Mouse (Mus musculus) bone marrow, adult 2 months (tissue): ENCODE data around the gene Zfand3. TPM values are rescaled to one million over a fixed set of nuclear protein-coding genes. Genes with fewer than 3 reads are reported as not detected.
A peak's percentile ranks its signal among the peaks of the same experiment; 100 is the strongest.

Experiments used
- H3K27ac ChIP-seq: fragments of 200-500 bp; 2 replicates; pipeline ENCODE4 v1.5.1; 2012; ENCODE audit warnings: low read depth, mild to moderate bottlenecking, control low read depth, inconsistent platforms, low read length; ENCODE audit not compliant: control insufficient read depth, poor library complexity, insufficient read depth
- H3K4me1 ChIP-seq: fragments of 200-500 bp; 2 replicates; pipeline ENCODE4 v1.6.1; 2011; ENCODE audit warnings: low read length; ENCODE audit not compliant: control insufficient read depth, insufficient read depth
- H3K4me3 ChIP-seq: fragments of 200-500 bp; replicated peaks from 2 replicates; pipeline ENCODE3; 2011; ENCODE audit warnings: mild to moderate bottlenecking, low read depth, low read length, control low read depth; ENCODE audit not compliant: control insufficient read depth
- CTCF ChIP-seq: fragments of 200-500 bp; IDR thresholded peaks from 2 replicates; pipeline ENCODE4 v1.5.1; 2011; ENCODE audit warnings: low read length, control low read depth; ENCODE audit not compliant: control insufficient read depth, insufficient read depth
- POLR2A ChIP-seq: fragments of 200-500 bp; IDR thresholded peaks from 2 replicates; pipeline ENCODE4 v1.6.1; 2011; ENCODE audit warnings: low read depth, mild to moderate bottlenecking, control low read depth, low read length, borderline replicate concordance; ENCODE audit not compliant: control insufficient read depth
- WGBS: fragments of 180-500 bp; shearing (Covaris S2); methylation state at CpG from one replicate; pipeline ENCODE4 v1.1.7; 2018; 5-methylcytosine and 5-hydroxymethylcytosine counted together
- polyA plus RNA-seq: library from polyadenylated mRNA; stranded (reverse); fragments of >200 nt; gene quantifications from 2 replicates; pipeline ENCODE4 v1.2.4, GENCODE M21; 2011; ENCODE audit warnings: low replicate concordance; ENCODE audit not compliant: missing spikeins, insufficient read depth, insufficient read length

Zfand3 gene
- polyA plus RNA-seq, 1 experiment: 46.6 TPM

DNA sequence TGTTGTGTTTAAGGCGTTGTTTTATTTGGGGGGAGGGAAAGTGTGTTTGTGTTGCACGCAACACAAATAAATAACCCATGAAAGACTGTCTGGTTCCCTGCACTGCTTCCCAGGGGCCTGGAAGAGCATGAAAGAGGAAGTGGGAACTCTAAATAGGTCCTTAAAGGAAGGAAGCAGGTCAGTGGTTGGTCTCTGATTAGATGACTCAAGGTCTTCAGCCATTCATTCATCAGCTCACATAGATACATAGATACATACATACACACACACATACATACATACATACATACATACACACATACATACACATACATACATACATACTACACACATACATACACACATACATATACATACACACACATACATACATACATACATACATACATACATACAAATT lies 13.7 kb upstream of the Zfand3 start:
- H3K27ac ChIP-seq: no peak overlapping the region
- no peaks in the 10 kb centered on the region; the same call in 1 of the 2 replicates for H3K4me1 ChIP-seq
- no peak overlapping the region for H3K4me3 ChIP-seq
- 67% methylated on average over 2 of the region's 2 CpGs for WGBS
- TF ChIP-seq CTCF (no peak), POLR2A (no peak)

DNA sequence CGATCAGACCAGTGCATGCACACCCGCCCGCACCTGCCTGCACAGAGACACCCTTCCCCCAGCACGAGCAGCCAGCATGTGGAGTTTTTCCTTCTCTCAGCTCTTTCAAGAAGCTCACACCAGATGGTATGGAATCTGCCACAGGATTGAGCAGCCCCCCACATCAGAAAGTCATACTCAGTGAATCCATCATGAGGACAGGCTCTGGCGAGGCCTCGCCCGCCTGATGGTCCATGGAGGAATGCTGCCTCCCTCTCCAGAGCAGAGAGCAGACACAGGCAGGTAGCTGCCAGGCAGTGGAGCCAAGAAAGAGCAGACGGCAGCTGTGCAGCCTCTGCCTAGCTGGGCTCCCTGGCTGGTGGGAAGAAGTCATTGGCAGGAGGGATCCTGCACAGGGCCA lies 11.0 kb upstream of the Zfand3 start:
- Histone ChIP-seq H3K4me1 (no peaks in the 10 kb centered on the region; the same call in 1 of the 2 replicates), H3K4me3 (no peak overlapping the region), H3K27ac (no peak overlapping the region)
- WGBS: 86% methylated on average over 8 of the region's 8 CpGs
- TF ChIP-seq POLR2A: no peak
- TF ChIP-seq CTCF: no peak

DNA sequence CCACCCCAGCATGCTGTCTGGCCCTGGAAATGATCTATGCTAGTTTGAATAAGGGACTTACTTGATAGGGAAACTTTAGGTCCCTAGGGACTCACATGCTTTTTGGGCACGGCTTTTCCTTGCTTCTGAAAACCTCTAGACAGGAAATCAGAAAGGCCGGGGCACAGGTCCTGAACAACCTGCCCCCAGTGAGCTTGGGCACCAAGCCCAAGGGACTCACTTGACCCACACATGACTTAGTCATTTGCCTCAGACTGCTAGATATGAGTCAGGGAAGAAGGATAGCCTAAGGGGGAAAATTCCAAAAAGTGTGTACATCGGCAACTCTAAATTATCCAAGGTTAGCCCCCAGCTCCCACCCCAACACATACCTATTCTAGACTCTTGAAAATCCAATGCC lies 10.5 kb upstream of the Zfand3 start:
- no peak overlapping the region for H3K4me3 ChIP-seq
- H3K27ac ChIP-seq: no peak overlapping the region
- TF ChIP-seq CTCF: no peak
- H3K4me1 ChIP-seq: no peaks in the 10 kb centered on the region; the same call in 1 of the 2 replicates
- WGBS: 71% methylated on average over 3 of the region's 3 CpGs

DNA sequence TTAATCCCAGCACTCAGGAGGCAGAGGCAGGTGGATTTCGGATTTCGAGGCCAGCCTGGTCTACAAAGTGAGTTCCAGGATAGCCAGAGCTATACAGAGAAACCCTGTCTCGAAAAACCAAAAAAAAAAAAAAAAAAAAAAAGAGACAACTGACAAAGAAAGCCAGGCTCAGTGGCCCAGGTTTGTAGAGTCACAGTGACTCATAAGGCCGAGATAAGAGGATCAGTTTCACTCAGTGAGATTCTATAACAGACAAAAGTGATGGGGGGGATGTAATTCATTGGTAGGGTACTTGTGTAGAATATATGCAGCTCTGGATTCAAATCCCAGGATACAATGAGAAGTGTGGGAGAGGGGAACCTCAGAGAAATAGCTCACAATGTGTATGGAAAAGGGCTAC lies 10.1 kb upstream of the Zfand3 start:
- no peaks in the 10 kb centered on the region; the same call in 1 of the 2 replicates for H3K4me1 ChIP-seq
- WGBS: 67% methylated on average over 4 of the region's 4 CpGs
- H3K4me3 ChIP-seq: no peak overlapping the region
- TF ChIP-seq CTCF: no peak
- TF ChIP-seq POLR2A: no peak
- H3K27ac ChIP-seq: no peak overlapping the region

DNA sequence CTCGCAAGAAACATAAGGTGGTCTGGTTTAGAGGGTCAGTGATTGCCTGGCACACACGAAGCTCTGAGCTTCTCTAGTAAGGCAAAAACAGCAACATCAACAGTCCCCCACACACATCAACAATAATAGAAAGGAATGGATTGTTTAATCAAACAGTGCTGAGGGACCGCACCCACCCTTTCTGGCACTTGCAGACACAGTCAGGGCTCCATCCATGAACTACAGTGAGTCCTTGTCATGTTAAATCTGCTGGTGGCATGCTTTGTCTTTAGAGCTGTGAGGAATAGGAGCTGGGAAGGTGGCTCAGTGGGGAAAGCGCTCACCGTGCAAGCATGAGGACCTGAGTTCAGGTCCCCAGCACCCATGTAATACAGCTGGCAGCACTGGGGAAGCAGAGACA lies 8.5 kb upstream of the Zfand3 start:
- Histone ChIP-seq H3K4me3 (no peak overlapping the region), H3K4me1 (no peaks in the 10 kb centered on the region; the same call in 1 of the 2 replicates), H3K27ac (no peak overlapping the region)
- TF ChIP-seq POLR2A (no peak), CTCF (no peak)
- 83% methylated on average over 5 of the region's 5 CpGs for WGBS

DNA sequence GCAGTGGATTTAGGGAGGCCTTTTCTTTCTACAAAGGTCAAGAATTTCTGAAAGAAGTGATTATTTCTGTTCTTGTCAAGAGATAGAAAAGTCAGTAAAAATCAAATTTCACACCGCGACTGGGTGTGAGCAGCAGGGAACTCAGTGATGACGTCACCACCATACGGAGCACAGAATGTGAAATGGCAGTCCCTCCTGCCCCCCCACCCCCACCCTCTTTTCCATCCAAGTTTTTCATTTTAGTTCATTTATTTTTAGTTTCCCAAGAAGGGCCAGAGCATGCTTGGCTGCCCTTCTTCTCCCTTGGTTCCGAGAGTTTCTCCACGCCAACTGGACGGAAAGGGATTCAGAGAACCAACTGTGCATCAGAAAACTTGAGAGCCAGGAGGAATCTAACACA lies 6.8 kb upstream of the Zfand3 start:
- Histone ChIP-seq H3K27ac (no peak overlapping the region), H3K4me3 (no peak overlapping the region), H3K4me1 (no peaks in the 10 kb centered on the region)
- WGBS: 85% methylated on average over 7 of the region's 7 CpGs
- no peak for TF ChIP-seq POLR2A
- no peak for TF ChIP-seq CTCF

DNA sequence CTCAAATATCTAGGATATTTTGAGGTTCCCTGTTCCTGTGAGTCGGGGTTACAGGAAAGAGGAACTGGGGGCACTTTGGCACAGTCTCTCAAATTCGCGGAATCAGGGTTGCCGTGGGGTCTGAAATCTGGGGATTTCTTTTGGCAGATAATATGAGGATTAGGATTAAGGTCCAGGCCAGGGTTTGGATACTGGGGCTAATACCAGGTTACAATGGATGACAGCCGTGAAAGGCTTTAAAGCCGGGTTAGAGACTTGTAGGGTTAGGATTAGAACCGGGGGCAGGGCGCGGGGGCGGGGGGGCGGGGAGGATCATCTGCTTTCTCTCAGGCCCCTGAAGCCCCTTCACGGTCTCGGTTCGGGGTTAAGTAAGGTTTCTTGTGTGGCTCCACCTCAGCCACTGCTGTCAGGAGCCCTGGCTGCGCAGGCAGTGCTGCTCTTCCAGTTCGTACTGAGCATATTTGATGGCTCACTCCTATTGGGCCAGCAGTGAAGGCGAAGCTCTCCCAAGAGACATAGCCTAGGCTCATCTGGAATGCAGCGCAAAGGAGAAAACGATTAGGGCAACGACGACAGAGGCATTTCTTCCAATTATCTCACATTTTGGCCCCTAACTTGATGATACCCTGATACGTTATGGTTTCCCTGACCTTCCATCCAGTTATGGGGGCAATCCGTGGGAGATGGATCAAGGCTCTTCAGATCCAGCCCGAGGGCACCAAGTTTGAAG lies 5.8 kb upstream of the Zfand3 start:
- WGBS: 78% methylated on average over 24 of the region's 24 CpGs
- no peak overlapping the region for H3K27ac ChIP-seq
- no peak for TF ChIP-seq POLR2A
- TF ChIP-seq CTCF: no peak
- H3K4me3 ChIP-seq: no peak overlapping the region
- H3K4me1 ChIP-seq: no peaks in the 10 kb centered on the region

DNA sequence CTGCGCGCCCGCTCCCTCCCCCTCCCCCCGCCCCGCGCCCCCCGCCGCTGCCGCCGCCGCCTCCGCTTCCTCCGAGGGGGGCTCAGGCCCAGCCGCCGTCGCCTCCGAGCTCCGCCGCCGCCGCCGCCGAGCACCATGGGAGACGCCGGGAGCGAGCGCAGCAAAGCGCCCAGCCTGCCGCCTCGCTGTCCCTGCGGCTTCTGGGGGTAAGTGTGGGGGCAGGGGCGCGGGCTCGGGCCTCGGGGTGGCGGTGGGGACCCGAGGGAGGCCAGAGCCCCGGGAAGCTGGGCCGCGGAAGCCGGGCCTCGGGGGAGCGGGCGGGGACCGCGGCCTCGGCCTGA lies 540 bp downstream of the Zfand3 start:
- WGBS: under 1% methylated on average over 41 of the region's 47 CpGs
- Histone ChIP-seq H3K4me1 (peaks cover 4% of the 10 kb centered on the region; the same call in 1 of the 2 replicates), H3K27ac (peak overlapping the region; percentile 86; the same call in 1 of the 2 replicates), H3K4me3 (peak overlapping the region; percentile 93)
- TF ChIP-seq POLR2A (no peak), CTCF (no peak)

DNA sequence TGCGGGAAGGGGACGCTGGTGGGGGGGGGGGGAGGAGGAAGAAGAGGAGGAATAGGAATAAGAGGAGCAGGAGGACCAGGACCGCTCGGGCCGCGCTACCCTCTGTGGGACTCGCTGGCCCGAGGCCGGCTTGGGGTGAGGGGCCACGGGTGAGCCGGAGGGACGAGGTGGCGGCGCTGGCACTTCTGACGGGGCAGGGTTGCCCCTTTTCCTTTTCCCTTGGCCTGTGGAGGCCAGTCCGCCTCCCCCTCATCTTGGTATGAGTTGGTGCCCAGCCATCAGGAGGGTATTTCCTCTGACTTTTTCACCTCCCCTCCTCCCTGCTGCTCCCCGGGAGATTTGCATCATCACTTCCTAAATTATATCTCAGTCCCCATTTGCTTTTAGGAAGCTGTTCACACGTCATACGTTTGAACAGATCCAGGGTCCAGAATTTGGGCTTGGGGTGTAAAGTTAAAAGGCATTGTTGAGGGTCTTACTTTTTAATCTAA lies 963 bp downstream of the Zfand3 start:
- under 1% methylated on average over 19 of the region's 19 CpGs for WGBS
- Histone ChIP-seq H3K4me1 (peaks cover 4% of the 10 kb centered on the region; the same call in 1 of the 2 replicates), H3K27ac (peak overlapping the region; percentile 86), H3K4me3 (peak overlapping the region; percentile 93)
- TF ChIP-seq CTCF (no peak), POLR2A (no peak)

DNA sequence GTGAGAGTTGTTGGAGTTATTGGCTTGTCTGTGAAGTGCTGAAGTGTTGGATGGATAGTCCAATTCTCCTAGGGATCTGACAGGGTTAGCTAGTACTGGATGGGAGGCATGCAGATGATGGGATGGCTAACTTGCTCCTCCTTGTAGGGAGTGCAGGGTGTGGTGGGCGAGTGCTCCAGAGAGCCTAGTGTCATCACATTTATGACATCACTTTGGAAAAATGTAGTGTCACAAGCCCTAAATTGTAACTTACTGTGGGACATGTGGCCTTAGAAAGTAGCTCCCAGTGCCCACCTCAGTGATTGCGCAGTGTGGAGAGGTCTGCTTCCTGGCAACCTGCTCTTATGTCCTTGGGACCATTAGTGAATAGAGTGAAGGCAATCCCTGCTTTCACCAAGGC lies 2.3 kb downstream of the Zfand3 start:
- TF ChIP-seq CTCF: no peak
- Histone ChIP-seq H3K27ac (no peak overlapping the region), H3K4me1 (peaks cover 4% of the 10 kb centered on the region; the same call in 1 of the 2 replicates), H3K4me3 (no peak overlapping the region)
- WGBS: 77% methylated on average over 2 of the region's 2 CpGs
